Mouse (Mus musculus): ENCODE results near the gene Cd244a.

Cd244a gene

DNA sequence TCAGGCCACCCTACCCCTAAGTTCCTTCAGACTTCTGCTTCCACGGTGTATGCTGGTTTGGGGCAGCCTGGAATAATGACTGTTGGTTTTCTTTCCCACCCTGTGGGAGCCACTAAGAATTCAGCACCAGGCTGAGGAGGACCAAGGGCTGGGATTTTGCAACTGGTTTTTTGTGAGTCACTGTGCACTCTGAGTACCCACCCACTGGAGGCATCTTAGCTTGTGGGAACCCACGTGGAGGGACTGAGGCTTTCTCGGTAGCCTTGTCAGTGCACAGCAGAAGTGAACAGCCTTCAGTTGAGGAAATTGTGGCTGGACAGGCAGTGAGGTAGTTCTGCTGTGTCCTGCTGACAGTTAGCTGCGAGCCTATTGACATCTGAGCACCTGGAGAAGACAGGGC lies at the start of gene Cd244a:
Gene Cd244a (plus strand): TSS at position 296 of the 400 bp plus-strand sequence.
- peak; percentile 96 for DNase-seq (ENCODE audit: low read depth)

GRCm38 (mm10) chr1:171513234-171513633 lies 45.8 kb upstream of the Cd244a start:
- no peak for DNase-seq (ENCODE audit: low read depth)

- no peak for DNase-seq (ENCODE audit: low read depth)
Observed at GRCm38 (mm10) chr1:171513760-171514159, 45.2 kb upstream of the Cd244a start.

DNA sequence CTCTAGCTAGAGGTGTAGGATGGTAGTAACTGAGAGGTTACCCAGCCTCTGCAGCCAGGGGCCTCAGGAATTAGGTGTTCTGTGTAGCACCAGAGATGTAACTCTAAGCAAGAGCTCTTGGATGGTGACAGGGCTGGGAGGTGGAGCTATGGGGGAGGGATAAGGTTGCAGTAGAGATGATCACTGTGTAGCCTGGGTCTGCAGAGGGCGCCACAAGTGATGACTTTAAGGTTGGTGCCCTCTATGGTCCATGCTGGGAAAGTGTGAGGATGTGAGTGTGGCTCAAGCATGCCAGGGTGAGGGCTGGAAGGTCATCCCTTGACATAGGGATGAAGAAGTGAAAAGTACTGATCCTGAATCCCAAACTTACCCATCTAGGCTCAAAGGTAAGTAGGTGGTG lies 44.0 kb upstream of the Cd244a start:
- DNase-seq (ENCODE audit: low read depth), result peak; percentile 69

- DNase-seq (ENCODE audit: low read depth), result no peak
Observed at GRCm38 (mm10) chr1:171515557-171515956, 43.4 kb upstream of the Cd244a start.

DNA sequence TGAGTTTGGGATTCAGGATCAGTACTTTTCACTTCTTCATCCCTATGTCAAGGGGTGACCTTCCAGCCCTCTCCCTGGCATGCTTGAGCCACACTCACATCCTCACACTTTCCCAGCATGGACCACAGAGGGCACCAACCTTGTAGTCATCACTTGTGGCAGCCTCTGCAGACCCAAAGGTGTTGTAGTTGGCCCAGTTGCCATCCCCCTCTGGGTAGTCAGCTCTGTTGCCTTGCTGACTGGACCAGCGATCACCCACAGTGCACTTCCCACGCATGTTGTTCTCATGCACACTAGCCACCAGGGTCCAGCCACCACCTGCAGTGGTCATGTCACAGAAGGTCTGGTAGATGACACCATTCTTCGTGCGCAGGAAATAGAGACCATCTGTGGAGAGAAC lies 27.6 kb upstream of the Cd244a start:
- no peak for DNase-seq (ENCODE audit: low read depth)

DNA sequence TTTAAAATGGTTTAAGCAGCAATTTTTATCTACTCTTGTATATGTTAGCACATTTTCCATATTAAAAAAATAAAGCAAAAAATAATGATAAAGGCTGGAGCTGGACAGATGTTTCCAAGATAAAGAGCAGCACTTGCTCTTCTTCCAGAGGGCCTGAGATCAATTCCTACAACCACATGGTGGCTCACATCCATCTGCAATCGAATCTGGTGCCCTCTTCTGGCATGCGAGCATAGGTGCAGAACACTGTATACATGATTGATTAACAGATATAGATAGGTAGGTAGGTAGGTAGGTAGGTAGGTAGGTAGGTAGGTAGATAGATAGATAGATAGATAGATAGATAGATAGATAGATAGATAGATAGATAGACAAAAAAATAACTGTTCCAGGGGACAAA lies 26.2 kb upstream of the Cd244a start:
- DNase-seq (ENCODE audit: low read depth), result peak; percentile 58

- no peak for DNase-seq (ENCODE audit: low read depth)
Observed at GRCm38 (mm10) chr1:171534557-171534956, 24.4 kb upstream of the Cd244a start.

DNA sequence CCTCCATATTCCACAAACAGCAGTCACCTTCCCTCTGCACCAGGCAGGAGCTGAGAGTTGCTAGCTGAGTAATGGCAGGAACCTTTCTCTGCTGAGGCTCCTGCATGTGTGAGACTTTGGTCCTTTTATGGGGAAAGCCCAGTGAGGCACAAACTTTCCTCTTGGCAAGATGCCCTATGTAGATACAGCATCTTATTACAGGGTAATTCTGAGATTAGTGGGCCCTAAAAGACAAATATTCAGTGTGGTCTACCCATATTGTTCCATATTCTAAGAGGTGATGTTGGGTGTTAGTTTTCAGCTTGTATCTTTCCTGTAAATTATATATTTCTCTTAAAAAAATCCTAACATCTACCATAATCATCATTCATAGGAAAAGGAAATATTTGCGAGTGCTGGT lies 23.8 kb upstream of the Cd244a start, which contains the start of gene Itln1:
Gene Itln1 (minus strand): TSS at position 101 of the 400 bp plus-strand sequence.
- no peak for DNase-seq (ENCODE audit: low read depth)

- no peak for DNase-seq (ENCODE audit: low read depth)
Observed at GRCm38 (mm10) chr1:171540694-171541093, 18.3 kb upstream of the Cd244a start.

- no peak for DNase-seq (ENCODE audit: low read depth)
Observed at GRCm38 (mm10) chr1:171551326-171551725, 7.7 kb upstream of the Cd244a start.

GRCm38 (mm10) chr1:171552230-171552629 lies 6.8 kb upstream of the Cd244a start:
- DNase-seq (ENCODE audit: low read depth), result no peak

GRCm38 (mm10) chr1:171553359-171554341 lies 5.3 kb upstream of the Cd244a start:
- peak; percentile 97 for DNase-seq (ENCODE audit: low read depth)

GRCm38 (mm10) chr1:171556366-171556765 lies 2.6 kb upstream of the Cd244a start:
- no peak for DNase-seq (ENCODE audit: low read depth)

GRCm38 (mm10) chr1:171558407-171558806 lies 586 bp upstream of the Cd244a start:
- no peak for DNase-seq (ENCODE audit: low read depth)

- peak; percentile 57 for DNase-seq (ENCODE audit: low read depth)
Observed at GRCm38 (mm10) chr1:171560262-171560661, 1.3 kb downstream of the Cd244a start.

GRCm38 (mm10) chr1:171561200-171561599 lies 2.2 kb downstream of the Cd244a start:
- DNase-seq (ENCODE audit: low read depth), result peak; percentile 96

DNA sequence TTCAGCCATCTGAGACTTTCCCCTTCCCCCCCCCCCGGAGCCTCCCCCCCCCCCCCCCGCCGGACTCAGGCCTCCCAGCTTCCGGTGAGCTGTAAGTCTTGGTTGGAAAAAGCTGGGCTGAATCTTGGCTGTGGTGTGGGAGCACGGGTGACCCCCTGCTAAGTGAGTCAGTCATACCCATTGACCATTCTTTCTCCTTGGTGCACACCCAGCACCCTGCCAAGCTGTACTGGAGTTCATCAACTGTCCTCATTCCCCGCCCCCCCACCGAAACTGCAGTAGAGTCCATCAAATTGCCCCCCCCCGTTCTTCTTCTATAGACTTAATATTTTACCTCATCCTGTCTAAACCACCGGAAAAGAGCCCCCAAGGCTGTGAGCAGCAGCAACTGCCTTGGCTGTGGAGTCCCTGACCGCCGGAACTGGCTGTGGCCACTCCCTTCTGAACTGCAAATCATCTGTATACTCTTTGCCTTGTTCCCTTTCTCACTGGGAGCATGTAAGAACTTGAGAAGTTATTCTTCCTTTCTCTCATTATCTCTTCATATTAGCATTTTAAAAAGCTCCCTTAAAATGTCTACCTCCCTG lies 2.7 kb downstream of the Cd244a start:
- DNase-seq (ENCODE audit: low read depth), result peak; percentile 98

GRCm38 (mm10) chr1:171563042-171563441 lies 4.0 kb downstream of the Cd244a start:
- peak; percentile 73 for DNase-seq (ENCODE audit: low read depth)

DNA sequence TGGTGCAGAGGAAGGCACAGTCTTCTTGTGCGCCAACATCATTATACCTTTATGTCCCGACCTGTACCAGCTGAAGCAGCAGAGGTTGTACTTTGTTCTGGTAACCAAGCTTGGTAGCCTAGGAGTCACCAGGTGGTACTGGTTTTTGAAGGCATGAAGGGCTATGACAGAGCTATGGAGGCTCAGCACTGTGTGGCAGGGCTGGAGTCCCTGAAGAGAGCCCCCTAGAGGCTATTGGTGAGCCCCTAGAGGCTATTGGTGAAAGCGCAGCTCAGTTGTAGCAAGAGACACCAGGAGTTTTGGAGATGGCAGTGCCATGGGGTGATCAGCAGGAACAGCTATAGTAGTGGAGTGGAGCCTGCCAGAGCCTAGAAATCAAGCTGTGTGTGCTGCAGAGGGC lies 5.3 kb downstream of the Cd244a start:
- peak; percentile 84 for DNase-seq (ENCODE audit: low read depth)

DNA sequence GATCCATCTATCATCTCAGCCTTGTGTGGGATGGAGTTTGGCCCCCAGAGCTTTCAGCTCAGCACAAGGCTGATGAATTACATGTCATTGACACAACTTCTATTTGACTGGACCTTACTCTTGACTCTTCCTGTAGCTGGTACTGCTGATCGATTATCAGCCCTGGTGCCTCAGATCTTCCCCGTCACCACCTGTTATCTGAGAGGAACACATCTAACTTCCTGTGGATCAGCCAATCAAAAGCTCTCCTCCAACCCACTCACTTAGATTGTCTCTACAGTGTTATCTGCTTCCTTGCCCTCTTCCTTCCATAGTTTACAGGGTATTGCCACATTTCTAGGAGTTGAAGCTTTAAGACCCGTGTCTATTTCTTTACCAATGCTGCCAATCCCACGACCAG lies 6.9 kb downstream of the Cd244a start:
- peak; percentile 72 for DNase-seq (ENCODE audit: low read depth)

DNA sequence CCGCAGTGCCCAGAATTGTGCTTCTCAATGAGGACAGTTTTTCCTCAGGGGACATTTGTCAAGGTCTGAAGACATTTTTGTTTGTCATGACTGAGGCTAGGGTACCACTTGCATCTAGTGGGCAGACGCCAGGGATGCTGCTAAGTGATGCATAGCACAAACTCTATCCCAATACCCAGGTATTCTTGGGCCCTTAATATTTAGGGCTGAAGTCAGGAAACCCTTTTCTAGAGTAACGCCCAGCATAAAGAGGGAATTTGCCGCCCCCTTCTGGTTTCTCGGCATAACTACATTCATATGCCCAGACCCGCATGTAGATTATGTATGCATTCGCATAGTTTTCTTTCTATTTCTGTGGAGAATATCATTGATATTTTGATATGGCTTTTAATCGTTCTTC lies 7.8 kb downstream of the Cd244a start:
- peak; percentile 90 for DNase-seq (ENCODE audit: low read depth)

DNA sequence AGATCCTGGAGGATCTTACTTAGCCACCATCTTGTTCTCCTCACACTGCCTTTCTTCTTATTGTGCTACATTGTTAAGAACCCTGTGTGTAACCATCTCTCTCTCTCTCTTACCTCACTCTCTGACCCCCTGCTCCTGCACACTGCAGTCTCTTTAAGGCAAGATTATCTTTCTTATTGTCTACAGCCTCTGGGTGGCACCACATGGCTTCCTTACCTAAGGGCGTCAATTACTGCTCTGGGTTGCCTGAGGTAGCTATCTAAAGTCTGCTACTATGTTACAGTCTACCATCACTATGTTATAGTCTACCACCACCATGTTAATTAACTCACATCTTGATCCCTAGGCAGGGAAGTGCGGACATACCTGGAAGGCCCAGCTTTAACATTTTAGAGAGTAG lies 9.4 kb downstream of the Cd244a start:
- peak; percentile 65 for DNase-seq (ENCODE audit: low read depth)
